Comparison of ENCODE assay signal across 9 mouse cellular contexts in the genomic region with DNA sequence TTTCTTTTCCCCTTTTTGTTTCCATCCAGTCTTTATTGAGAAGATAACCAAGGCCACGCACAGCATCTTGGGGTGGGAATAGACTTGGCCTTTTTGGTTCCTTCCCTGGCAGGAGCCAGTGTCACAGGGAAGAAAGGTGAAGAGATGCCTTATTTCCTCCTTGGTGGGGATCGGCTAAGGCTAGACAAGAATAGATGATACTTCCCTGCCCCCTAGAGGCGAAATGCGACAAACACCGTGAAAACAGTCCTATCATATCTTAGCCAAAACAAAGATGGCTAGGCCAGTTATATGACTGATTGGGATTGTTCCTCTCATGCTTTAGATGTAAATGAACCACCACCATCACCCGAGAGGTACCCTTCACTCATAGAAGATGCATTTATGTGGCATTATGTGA. TPM values are rescaled to one million over a fixed set of nuclear protein-coding genes. Genes with fewer than 3 reads are reported as not detected.
DNase-seq lines count a peak whose midpoint lies in the region; ATAC-seq and TF ChIP-seq lines count a peak whose summit lies in the region.
"Had no signal": no experiment of that assay in that cellular context is flagged by ENCODE, and none has a peak within 500 bp of the region (broad histone marks: within the 10 kb centered on the region; RNA-seq: fewer than 3 reads in every experiment).

No protein-coding gene starts in this region.

- H3K27ac ChIP-seq in hindbrain, embryonic 16.5 days (ENCODE audit: low read depth, low read length) = no peak overlapping the region
- H3K27ac ChIP-seq in stomach, postnatal 0 days (replicated peaks) = no peak overlapping the region
- H3K27ac ChIP-seq: heart, embryonic 15.5 days had no signal

- H3K4me3 ChIP-seq in hindbrain, embryonic 16.5 days (ENCODE audit: low read length) = no peak overlapping the region
- no peak overlapping the region for H3K4me3 ChIP-seq in stomach, postnatal 0 days (ENCODE audit: low read depth, low read length)
- H3K4me3 ChIP-seq: heart, embryonic 15.5 days had no signal

- H3K36me3 ChIP-seq in hindbrain, embryonic 16.5 days (ENCODE audit: control insufficient read depth, insufficient read depth, low read length) = no peaks in the 10 kb centered on the region
- no peaks in the 10 kb centered on the region for H3K36me3 ChIP-seq in stomach, postnatal 0 days (ENCODE audit: control insufficient read depth, insufficient read depth, low read length)
- H3K36me3 ChIP-seq: heart, embryonic 15.5 days had no signal

- peak; percentile 81 for TF ChIP-seq CTCF in stomach, postnatal 0 days (IDR thresholded peaks at IDR 0.05; ENCODE audit: low read depth)

- TF ChIP-seq EP300 in stomach, postnatal 0 days (optimal IDR thresholded peaks at IDR 0.05) = no peak

- H3K27me3 ChIP-seq in hindbrain, embryonic 16.5 days (replicated peaks; ENCODE audit: control insufficient read depth, insufficient read depth, low read length) = peaks cover 13% of the 10 kb centered on the region
- H3K27me3 ChIP-seq in stomach, postnatal 0 days (ENCODE audit: control insufficient read depth, insufficient read depth, low read length) = no peaks in the 10 kb centered on the region; the same call in 1 of the 2 replicates

- ATAC-seq in hindbrain, embryonic 16.5 days = peak; percentile 60; the same call in 1 of the 2 replicates
- ATAC-seq in stomach, postnatal 0 days (ENCODE audit: low FRiP score, low TSS enrichment) = no peak

- 12% methylated on average over 6 of the region's 6 CpGs for WGBS in hindbrain, embryonic 16.5 days
- 9% methylated on average over 6 of the region's 6 CpGs for WGBS in stomach, postnatal 0 days

- H3K9ac ChIP-seq in hindbrain, embryonic 16.5 days (ENCODE audit: low read depth, low read length) = no peak overlapping the region
- no peak overlapping the region for H3K9ac ChIP-seq in stomach, postnatal 0 days (ENCODE audit: low read length)
- H3K9ac ChIP-seq: heart, embryonic 15.5 days had no signal

- peaks cover 5% of the 10 kb centered on the region; the same call in 1 of the 2 replicates for H3K4me1 ChIP-seq in hindbrain, embryonic 16.5 days (ENCODE audit: control insufficient read depth, insufficient read depth, low read depth, low read length)
- H3K4me1 ChIP-seq in stomach, postnatal 0 days (replicated peaks; ENCODE audit: control insufficient read depth, insufficient read depth) = no peaks in the 10 kb centered on the region

- H3K9me3 ChIP-seq in hindbrain, embryonic 16.5 days (ENCODE audit: control insufficient read depth, low read length) = no peaks in the 10 kb centered on the region
- no peaks in the 10 kb centered on the region for H3K9me3 ChIP-seq in stomach, postnatal 0 days (ENCODE audit: control insufficient read depth, low read length)
- H3K9me3 ChIP-seq: heart, embryonic 15.5 days had no signal

- H3K4me2 ChIP-seq in hindbrain, embryonic 16.5 days (ENCODE audit: low read length) = no peak overlapping the region
- no peak overlapping the region for H3K4me2 ChIP-seq in stomach, postnatal 0 days (replicated peaks; ENCODE audit: low read depth)
- H3K4me2 ChIP-seq: heart, embryonic 15.5 days had no signal

- DNase-seq in gastrocnemius, adult 18-20 months (ENCODE audit: low spot score) = peak; percentile 45
- DNase-seq in gastrocnemius, postnatal 25 days = no peak
- peak; percentile 79 for DNase-seq in 3T3-L1 (ENCODE audit: low read depth, low spot score)
- peak; percentile 54 for DNase-seq in ZHBTc4 (ENCODE audit: low read depth, low spot score)
- DNase-seq in embryo, embryonic 11.5 days (ENCODE audit: low read depth, low spot score) = peak; percentile 31
- DNase-seq in lung, postnatal 36 days = peak; percentile 82
- DNase-seq in stomach, postnatal 0 days (ENCODE audit: low spot score) = peak; percentile 37

RNA-seq across cellular contexts. Expression of a gene that starts 7.6 kb away (rescaled TPM):
- total RNA-seq in gastrocnemius, adult 18-20 months (2021) = 10 to 100 TPM; 19.3 to 25.3 TPM
- total RNA-seq in gastrocnemius, postnatal 25 days (2021) = 10 to 100 TPM; 23.1 to 28.2 TPM
- polyA plus RNA-seq in hindbrain, embryonic 16.5 days (2015; fragmentation: Nextera tagmentation; extraction: Ambion mirVana) = 6.8 and 8.6 TPM in 2 replicates
- polyA plus RNA-seq in stomach, postnatal 0 days (2015; fragmentation: Nextera tagmentation; extraction: Ambion mirVana) = 3.6 TPM in 2 replicates
